Mouse (Mus musculus) mouse trophoblast stem cell (cell line): ENCODE data around the gene Pp2d1.

ENCODE experiments used
- in situ Hi-C, 2 experiments: fragments of 300-500 bp; cut with MseI, MboI; formaldehyde crosslinking; loops; 2 replicates in 1 of 2; 3 replicates in 1 of 2; pipeline ENCODE4 v1.15.1; 2025

The Pp2d1 gene

GRCm38 (mm10) chr17:53478858-53479603 is 60.2 kb downstream of the Pp2d1 start, which contains the start of gene Rab5a:
TSS of gene Rab5a (plus strand) at chr17:53479234.
- in situ Hi-C loops: no loop called here

DNA sequence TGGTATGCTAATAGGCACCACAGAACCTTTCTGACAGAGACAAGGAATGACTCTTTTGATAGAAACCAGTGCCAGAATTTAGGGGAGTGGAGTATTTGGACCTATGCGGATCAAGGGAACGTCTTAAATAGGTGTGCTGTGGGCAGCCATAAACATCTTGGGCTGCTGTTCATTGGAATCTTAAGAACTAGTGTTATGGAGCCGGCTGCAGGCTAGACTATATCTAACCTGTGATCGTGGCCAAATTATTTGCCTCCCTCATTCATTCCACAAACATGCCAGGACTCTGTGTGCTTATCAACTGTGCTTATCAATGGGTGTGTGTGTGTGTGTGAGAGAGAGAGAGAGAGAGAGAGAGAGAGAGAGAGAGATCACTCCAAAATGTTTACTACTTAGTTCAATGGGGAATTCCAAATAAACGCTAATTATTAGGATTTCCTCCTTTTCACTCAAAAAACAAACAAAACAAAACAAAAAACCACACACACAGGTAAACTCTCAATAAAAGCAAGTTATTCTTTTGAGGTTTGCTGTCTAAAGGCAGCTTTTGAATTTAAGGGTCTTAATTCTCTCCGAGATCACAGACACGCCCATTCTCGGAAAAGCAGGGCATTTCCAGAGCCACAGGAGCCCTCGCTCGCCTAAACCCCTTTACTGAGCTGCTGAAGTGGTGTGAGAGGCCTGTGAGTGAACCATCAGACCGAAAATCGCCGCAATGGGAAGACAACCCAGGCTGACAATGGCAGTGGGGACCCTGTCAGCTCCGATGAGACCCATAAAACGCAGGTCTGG is 61.0 kb downstream of the Pp2d1 start:
- in situ Hi-C loops: no loop called here

GRCm38 (mm10) chr17:53468697-53469096 is 70.6 kb downstream of the Pp2d1 start:
- in situ Hi-C loops: no loop called here

- in situ Hi-C loops: no loop called here
These were observed 73.7 kb downstream of the Pp2d1 start for GRCm38 (mm10) chr17:53465569-53465968.

DNA sequence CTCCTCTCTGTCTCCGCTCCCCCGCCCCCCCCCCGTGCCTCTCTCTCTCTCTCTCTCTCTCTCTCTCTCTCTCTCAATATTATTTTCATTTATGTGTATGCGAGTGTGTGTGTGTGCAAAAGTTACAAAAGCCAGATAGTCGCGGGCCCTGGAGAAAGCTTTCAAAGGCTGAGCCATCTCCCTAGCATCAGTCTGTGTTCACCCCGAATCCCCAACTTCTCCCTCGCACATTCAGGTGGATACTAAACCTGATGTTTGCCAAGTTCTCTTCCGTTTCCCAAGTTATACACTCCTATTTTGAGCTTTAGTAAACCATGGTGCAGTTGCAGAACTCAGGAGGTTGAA is 75.8 kb downstream of the Pp2d1 start:
- in situ Hi-C loops: no loop called here

DNA sequence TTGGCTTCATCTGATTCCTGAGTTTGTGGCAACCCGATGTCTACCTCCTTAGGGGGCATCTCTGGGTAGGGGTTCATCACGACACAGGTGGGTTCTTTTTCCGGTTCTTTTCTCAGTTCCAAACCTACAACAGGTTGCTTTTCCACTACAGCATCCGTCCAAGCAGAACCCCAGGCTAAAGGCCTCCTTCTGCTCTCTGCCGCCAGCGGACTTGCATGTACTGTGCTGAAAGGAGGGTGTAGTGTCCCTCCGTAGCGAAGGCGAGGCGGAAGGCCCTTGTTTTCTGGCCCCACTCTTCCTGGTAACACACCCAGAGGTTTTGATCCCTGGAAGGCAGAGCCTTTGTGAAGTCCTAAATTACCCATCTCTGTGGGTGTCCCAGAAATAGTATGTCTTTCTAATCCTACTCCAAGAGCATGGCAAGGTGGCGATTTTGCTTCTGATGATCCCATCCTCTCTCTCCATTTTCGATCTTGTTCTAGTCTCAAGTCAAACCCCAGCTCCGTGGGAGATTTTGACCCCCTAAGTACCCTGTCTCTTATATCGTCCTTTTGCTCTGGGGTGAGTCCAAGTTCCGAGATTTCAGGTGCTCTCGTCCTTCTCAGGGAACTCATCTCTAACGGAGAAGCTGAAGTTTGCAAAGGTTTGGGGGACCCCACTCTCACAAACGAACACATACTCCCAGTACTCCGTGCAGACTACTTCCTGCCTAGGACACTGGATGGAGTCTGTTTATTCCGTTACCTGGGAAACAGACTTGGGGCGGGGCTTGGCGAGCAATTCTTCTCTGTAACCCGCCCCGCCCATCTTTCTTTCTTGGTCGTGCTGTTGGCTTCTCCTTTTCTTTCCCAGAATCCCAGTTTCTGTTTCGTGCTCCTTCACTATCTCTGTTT is 76.4 kb downstream of the Pp2d1 start, which contains the start of gene Efhb:
Gene Efhb (minus strand): TSS at position 719 of the 893 bp plus-strand sequence.
- in situ Hi-C loops: no loop called here
